Mouse (Mus musculus) CH12.LX (cell line): ENCODE results near the gene Tfap2e.

Experiments used
- CTCF ChIP-seq, 2 experiments: IDR thresholded peaks in 1 of 2; conservative IDR thresholded peaks in 1 of 2; 2 replicates each; pipeline ENCODE4 v1.5.1; 2011 to 2012; ENCODE audit warnings: low read depth in 2 of 2, low read length in 2 of 2, improper control_type of control experiment in 1 of 2, inconsistent platforms in 1 of 2, mild to moderate bottlenecking in 1 of 2, moderate library complexity in 1 of 2
- EP300 ChIP-seq: IDR thresholded peaks from 2 replicates; pipeline ENCODE4 v1.6.1; 2011; ENCODE audit warnings: low read length, improper control_type of control experiment
- JUN ChIP-seq: IDR thresholded peaks from 2 replicates; pipeline ENCODE4 v1.6.1; 2011; ENCODE audit warnings: low read depth, mild to moderate bottlenecking, low read length, improper control_type of control experiment, moderate library complexity; ENCODE audit not compliant: insufficient read depth
- MAX ChIP-seq: IDR thresholded peaks from 2 replicates; pipeline ENCODE4 v1.6.1; 2011; ENCODE audit warnings: low read length, improper control_type of control experiment
- NRF1 ChIP-seq: IDR thresholded peaks from 2 replicates; pipeline ENCODE4 v1.6.1; 2014; ENCODE audit warnings: low read depth, mild to moderate bottlenecking, inconsistent platforms, low read length, improper control_type of control experiment, moderate library complexity
- POLR2A ChIP-seq: IDR thresholded peaks from 2 replicates; pipeline ENCODE4 v1.6.1; 2011; ENCODE audit warnings: low read depth, mild to moderate bottlenecking, improper control_type of control experiment, low read length
- TCF12 ChIP-seq: IDR thresholded peaks from 2 replicates; pipeline ENCODE4 v1.6.1; 2014; ENCODE audit warnings: low read depth, mild to moderate bottlenecking, inconsistent platforms, low read length, improper control_type of control experiment
- ZNF384 ChIP-seq: IDR thresholded peaks from 2 replicates; pipeline ENCODE4 v1.6.1; 2012; ENCODE audit warnings: low read depth, low read length, improper control_type of control experiment, inconsistent platforms

DNA sequence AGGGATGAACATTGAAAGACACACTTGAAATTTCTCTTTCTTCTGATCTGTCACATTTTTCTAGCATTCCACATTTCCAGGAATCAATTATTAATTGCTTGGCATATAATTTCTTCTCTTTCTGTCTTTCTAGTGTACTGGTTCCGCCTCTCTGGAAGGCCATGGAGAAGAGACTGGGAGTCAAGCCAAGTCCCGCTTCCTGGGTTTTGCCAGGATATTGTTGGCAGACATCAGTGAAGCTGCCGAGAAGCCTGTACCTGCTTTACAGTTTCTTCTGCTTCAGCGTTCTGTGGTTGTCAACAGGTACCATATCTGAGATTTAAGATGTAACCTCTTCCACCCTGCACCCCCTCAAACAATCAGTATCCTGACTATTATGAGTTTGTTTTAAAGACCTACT lies 20.7 kb upstream of the Tfap2e start:
- TF ChIP-seq NRF1: no peak
- TF ChIP-seq POLR2A: no peak
- TF ChIP-seq CTCF (conservative IDR thresholded peaks at IDR 0.05 in 1 of 2, IDR thresholded peaks at IDR 0.05 in 1 of 2; ENCODE audit: low read depth in 2 of 2, low read length in 2 of 2): no peak
- no peak for TF ChIP-seq TCF12
- no peak for TF ChIP-seq EP300
- no peak for TF ChIP-seq ZNF384
- no peak for TF ChIP-seq MAX
- no peak for TF ChIP-seq JUN
